Mouse (Mus musculus) Patski (cell line): ENCODE data around the gene Speer4c. TPM values are rescaled to one million over a fixed set of nuclear protein-coding genes. Genes with fewer than 3 reads are reported as not detected.
"Not testable (repeated sequence)": the region's sequence is repeated elsewhere in the genome, so short reads cannot be mapped to it uniquely, and the experiment has no call there.

Experiments used
- ATAC-seq: fragments of 100-300 bp; one replicate; pipeline ENCODE4 v1.8.0; 2021
- CTCF ChIA-PET: fragments of 350-600 bp; sonication (Branson Sonifier 250); formaldehyde crosslinking; loops from one replicate; lab custom pipeline; 2022; ENCODE audit warnings: inconsistent platforms; lab: Charles Lee
- POLR2A ChIA-PET: fragments of 350-600 bp; sonication (Branson Sonifier 250); formaldehyde crosslinking; loops from one replicate; lab custom pipeline; 2022; ENCODE audit warnings: antibody characterized with exemption, inconsistent platforms; lab: Charles Lee
- DNase-seq: peaks from one replicate; pipeline ENCODE4 v3.0.0-alpha.2; 2011; ENCODE audit warnings: low read depth, low spot score
- H3K27me3 ChIP-seq: fragments of 371-371 bp; one replicate; pipeline ENCODE4 v1.5.1; 2021
- in situ Hi-C: fragments of 300-500 bp; cut with MboI; formaldehyde crosslinking; loops from 3 replicates; pipeline ENCODE4 v1.11.1; 2018; ENCODE audit warnings: low pct_unique_long_range_greater_than_20kb, mixed read lengths
- polyA plus RNA-seq: library from polyadenylated mRNA; unstranded; gene quantifications from one replicate; pipeline ENCODE4 v1.2.3, GENCODE M21; 2021

Gene Speer4c
- polyA plus RNA-seq, 1 experiment from 2014 or later = not detected

DNA sequence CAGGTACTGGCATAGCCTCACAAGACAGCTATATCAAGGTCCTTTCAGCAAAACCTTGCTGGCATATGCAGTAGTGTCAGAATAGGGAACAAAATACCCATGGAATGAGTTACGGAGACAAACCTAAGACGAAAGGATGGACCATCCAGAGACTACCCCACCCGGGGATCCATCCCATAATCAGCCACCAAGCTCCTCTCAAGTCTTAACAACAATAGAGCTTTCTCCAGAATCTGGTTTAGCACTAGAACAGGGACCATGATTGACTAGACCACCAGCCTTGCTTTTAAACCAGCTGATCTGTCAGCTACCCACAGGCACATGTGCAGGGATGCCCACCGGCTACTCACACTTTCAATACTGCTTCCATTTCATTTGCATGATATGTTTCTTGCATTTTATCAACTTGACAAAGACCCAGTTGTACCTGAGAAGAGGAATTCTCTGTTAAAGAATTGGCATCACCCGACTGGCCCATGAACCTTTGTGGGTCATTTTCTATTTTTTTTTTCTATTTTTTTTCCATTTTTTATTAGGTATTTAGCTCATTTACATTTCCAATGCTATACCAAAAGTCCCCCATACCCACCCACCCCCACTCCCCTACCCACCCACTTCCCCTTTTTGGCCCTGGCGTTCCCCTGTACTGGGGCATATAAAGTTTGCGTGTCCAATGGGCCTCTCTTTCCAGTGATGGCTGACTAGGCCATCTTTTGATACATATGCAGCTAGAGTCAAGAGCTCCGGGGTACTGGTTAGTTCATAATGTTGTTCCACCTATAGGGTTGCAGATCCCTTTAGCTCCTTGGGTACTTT is 39.4 kb downstream of the Speer4c start:
- DNase-seq, ATAC-seq, CTCF ChIA-PET, H3K27me3 ChIP-seq, POLR2A ChIA-PET, in situ Hi-C loops: not testable (repeated sequence)

DNA sequence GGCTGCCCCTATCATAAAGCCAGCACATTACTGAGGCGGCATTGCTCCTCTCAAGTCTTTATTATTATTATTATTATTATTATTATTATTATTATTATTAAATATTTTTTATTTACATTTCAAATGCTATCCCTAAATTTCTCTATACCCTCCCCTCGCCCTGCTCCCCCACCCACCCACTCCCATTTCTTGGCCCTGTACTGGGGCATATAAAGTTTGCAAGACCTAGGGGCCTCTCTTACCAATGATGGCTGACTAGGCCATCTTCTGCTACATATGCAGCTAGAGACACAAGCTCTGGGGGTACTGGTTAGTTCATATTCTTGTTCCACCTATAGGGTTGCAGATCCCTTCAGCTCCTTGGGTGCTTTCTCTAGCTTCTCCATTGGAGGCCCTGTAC is 40.1 kb downstream of the Speer4c start:
- H3K27me3 ChIP-seq, CTCF ChIA-PET, POLR2A ChIA-PET, DNase-seq, in situ Hi-C loops, ATAC-seq: not testable (repeated sequence)

DNA sequence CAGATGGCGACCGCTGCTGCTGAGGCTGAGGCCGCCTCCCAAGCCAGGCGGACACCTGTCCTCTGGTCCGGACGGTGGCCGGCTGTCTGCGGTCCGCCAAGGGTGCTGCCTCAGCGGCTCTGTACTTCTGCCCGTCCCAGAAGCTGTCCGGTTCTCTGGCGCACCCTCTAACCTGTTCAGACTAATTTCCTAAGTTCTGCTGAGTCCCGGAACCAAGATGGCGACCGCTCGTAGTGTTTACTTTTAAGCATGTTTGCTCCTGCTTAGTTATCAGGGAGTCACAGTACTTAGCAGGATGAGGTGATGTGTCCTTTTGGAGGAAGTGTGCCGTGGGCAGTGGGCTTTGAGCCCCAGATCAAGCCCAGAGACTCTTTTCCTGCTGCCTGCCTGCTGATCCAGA is 43.3 kb downstream of the Speer4c start:
- DNase-seq, POLR2A ChIA-PET, CTCF ChIA-PET, in situ Hi-C loops, H3K27me3 ChIP-seq, ATAC-seq: not testable (repeated sequence)

DNA sequence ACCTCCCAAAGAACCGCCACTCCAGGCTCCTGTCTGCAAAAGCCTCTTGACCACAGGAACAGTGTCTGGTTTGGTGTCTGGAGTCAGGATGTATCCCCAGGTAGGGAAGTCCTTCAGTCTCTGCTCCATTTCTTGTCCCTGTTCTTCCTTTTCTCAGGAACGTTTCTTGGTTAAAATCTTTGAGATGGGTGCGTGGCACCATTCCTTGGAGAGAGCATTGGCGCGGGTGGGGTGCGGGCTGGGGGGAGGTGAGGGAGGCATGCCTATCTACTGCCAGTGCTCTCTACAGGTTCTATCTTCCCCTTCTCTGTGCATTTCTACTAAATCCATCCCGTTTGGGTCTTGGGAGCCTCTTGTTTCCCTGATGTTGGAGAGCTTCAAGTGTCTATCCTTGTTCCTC is 50.2 kb downstream of the Speer4c start:
- CTCF ChIA-PET, H3K27me3 ChIP-seq, POLR2A ChIA-PET, in situ Hi-C loops, ATAC-seq, DNase-seq: not testable (repeated sequence)

Other genes starting within 250 kb of the Speer4c start
- gene Gm21149, start 237.7 kb downstream of the Speer4c start, polyA plus RNA-seq = not detected
- not detected for gene Gm21190, start 185.0 kb downstream of the Speer4c start, polyA plus RNA-seq
- not detected for gene Gm21083, start 136.9 kb downstream of the Speer4c start, polyA plus RNA-seq
- gene Speer4d, start 95.2 kb downstream of the Speer4c start, polyA plus RNA-seq = not detected
- not detected for gene 4930572O03Rik, start 57.2 kb downstream of the Speer4c start, polyA plus RNA-seq
- gene Cacna2d1, start 220.4 kb upstream of the Speer4c start, polyA plus RNA-seq = 6.0 TPM